Mouse (Mus musculus) heart, postnatal 0 days (tissue): ENCODE results near the gene Gm973.

Experiments
- CTCF ChIP-seq: IDR thresholded peaks from 2 replicates; pipeline ENCODE4 v1.5.1; 2016; ENCODE audit warnings: antibody characterized with exemption, control low read depth, low read depth
- EP300 ChIP-seq: IDR thresholded peaks from 2 replicates; pipeline ENCODE4 v1.6.1; 2016; ENCODE audit warnings: antibody characterized with exemption, low read depth

GRCm38 (mm10) chr1:59482696-59483520 is 33.2 kb upstream of the Gm973 start:
- TF ChIP-seq CTCF: no peak
- no peak for TF ChIP-seq EP300
